Mouse (Mus musculus) intestine, embryonic 16.5 days (tissue): ENCODE data around the gene Strap. TPM values are rescaled to one million over a fixed set of nuclear protein-coding genes. Genes with fewer than 3 reads are reported as not detected.

Source experiments
- ATAC-seq: fragments of 200-750 bp; cut with Nextera tagmentation; 2 replicates; pipeline ENCODE4 v1.8.0; 2017; ENCODE audit warnings: moderate TSS enrichment, moderate library complexity
- H3K27ac ChIP-seq: fragments of 300-500 bp; sonication (generic); 2 replicates; pipeline ENCODE4 v1.5.1; 2014; ENCODE audit warnings: mild to moderate bottlenecking, low read length
- H3K27me3 ChIP-seq: fragments of 300-500 bp; sonication (generic); replicated peaks from 2 replicates; pipeline ENCODE4 v1.6.1; 2014; ENCODE audit warnings: low read length, control low read depth, mixed read lengths; ENCODE audit not compliant: control insufficient read depth, insufficient read depth
- H3K36me3 ChIP-seq: fragments of 300-500 bp; sonication (generic); 2 replicates; pipeline ENCODE4 v1.6.1; 2014; ENCODE audit warnings: low read length, control low read depth; ENCODE audit not compliant: control insufficient read depth, insufficient read depth
- H3K4me1 ChIP-seq: fragments of 300-500 bp; sonication (generic); 2 replicates; pipeline ENCODE4 v1.6.1; 2014; ENCODE audit warnings: low read length, control low read depth, mixed read lengths; ENCODE audit not compliant: control insufficient read depth, insufficient read depth
- H3K4me2 ChIP-seq: fragments of 300-500 bp; sonication (generic); 2 replicates; pipeline ENCODE4 v1.6.1; 2014; ENCODE audit warnings: low read depth, low read length, control low read depth
- H3K4me3 ChIP-seq: fragments of 300-500 bp; sonication (generic); 2 replicates; pipeline ENCODE4 v1.5.1; 2014; ENCODE audit warnings: mild to moderate bottlenecking, low read length
- H3K9ac ChIP-seq: fragments of 300-500 bp; sonication (generic); 2 replicates; pipeline ENCODE4 v1.6.1; 2014; ENCODE audit warnings: low read depth, low read length
- H3K9me3 ChIP-seq: fragments of 300-500 bp; sonication (generic); 2 replicates; pipeline ENCODE4 v1.6.1; 2016; ENCODE audit warnings: low read length, control low read depth; ENCODE audit not compliant: control insufficient read depth
- WGBS: fragments of 180-500 bp; shearing (Covaris S2); extraction: QIAGEN DNeasy Blood & Tissue Kit; methylation state at CpG from one replicate; pipeline ENCODE4 v1.1.7; 2014; 5-methylcytosine and 5-hydroxymethylcytosine counted together
- polyA plus RNA-seq: library from polyadenylated mRNA; unstranded; fragments of >200 nt; fragmentation: Nextera tagmentation; extraction: Ambion mirVana; gene quantifications from 2 replicates; pipeline ENCODE4 v1.2.1, GENCODE M21; 2015

The Strap gene
- 122 and 132 TPM in 2 replicates for polyA plus RNA-seq

DNA sequence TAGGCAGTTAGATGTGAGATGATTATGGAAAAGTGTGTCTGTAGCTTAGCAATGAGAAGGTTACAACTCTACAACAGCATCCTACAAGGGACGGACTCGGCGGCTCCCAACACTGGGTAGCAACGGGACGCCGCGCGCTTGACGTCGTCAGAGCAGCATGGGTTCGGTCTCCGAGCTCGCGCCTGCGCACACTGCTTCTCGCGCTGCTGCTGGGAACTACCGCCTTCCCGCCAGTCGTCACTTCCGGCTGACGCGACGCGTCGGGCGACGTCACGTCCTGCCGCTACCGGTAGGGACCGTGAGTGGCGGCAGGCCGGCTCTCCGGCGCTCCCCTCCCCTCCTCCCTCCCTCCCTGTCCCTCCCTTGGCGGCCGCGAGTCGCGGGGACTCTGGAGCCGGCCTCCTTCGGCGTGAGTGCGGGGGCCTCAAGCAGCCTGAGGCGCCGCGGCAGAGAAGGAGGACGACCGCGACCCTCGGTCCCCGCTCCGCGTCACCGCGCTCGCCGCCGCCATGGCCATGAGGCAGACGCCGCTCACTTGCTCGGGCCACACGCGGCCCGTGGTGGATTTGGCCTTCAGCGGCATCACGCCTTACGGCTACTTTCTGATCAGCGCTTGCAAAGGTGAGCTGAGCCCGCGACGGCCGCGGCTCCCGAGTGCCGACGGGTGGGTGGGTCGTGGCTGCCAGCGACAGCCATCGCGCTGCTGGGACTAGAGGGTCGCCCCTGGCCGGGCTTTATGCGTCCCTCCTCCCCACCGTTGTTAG lies at the start of gene Strap:
Strap (plus strand) TSS at position 233 of the 764 bp plus-strand sequence.
- Histone ChIP-seq H3K36me3 (no peaks in the 10 kb centered on the region; the same call in 1 of the 2 replicates), H3K4me2 (peak within 1 kb of the TSS; percentile 86), H3K27me3 (0 out of 2 replicates have a peak, but pooled peaks cover 3% of the 10 kb centered on the region), H3K9ac (peak within 1 kb of the TSS; percentile 92), H3K9me3 (no peaks in the 10 kb centered on the region), H3K27ac (peak within 1 kb of the TSS; percentile 79), H3K4me3 (peak within 1 kb of the TSS; percentile 89), H3K4me1 (peaks cover 12% of the 10 kb centered on the region)
- ATAC-seq = peak; percentile 98
- under 1% methylated on average over 79 of the region's 86 CpGs for WGBS

- WGBS = 94% methylated on average over 5 of the region's 5 CpGs
- ATAC-seq = no peak
- H3K4me1 ChIP-seq = no peaks in the 10 kb centered on the region; the same call in 1 of the 2 replicates
- no peaks in the 10 kb centered on the region for H3K9me3 ChIP-seq
- no peaks in the 10 kb centered on the region for H3K27me3 ChIP-seq
- no peak overlapping the region for H3K4me2 ChIP-seq
- H3K36me3 ChIP-seq = no peaks in the 10 kb centered on the region
- H3K4me3 ChIP-seq = no peak overlapping the region
- no peak overlapping the region for H3K9ac ChIP-seq
- H3K27ac ChIP-seq = no peak overlapping the region
These were observed 47.2 kb upstream of the Strap start for GRCm38 (mm10) chr6:137687667-137688066.

DNA sequence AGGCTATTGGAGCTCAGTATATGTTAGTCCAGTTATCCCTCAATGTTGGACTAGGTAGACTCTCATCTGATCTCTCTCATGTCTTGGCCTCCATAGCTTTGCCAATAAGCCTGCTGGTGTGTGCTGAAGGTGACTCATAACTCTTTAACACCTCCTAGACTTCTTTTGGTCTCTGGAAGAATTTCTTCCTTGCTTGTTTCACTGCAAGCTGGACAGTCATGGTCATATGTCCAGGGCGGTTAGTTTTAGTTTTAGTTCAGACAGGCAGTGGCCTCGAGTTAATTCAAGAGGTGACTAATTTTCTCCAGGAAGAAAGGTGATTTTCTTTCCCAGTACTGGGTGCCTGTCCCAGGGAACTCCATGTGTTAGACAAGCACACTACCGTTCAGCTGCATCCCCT lies 46.8 kb upstream of the Strap start:
- WGBS = 84% methylated on average over 3 of the region's 3 CpGs
- Histone ChIP-seq H3K27ac (no peak overlapping the region), H3K9me3 (no peaks in the 10 kb centered on the region), H3K4me2 (no peak overlapping the region), H3K27me3 (no peaks in the 10 kb centered on the region), H3K36me3 (no peaks in the 10 kb centered on the region), H3K4me3 (no peak overlapping the region), H3K9ac (no peak overlapping the region), H3K4me1 (no peaks in the 10 kb centered on the region)
- no peak for ATAC-seq

DNA sequence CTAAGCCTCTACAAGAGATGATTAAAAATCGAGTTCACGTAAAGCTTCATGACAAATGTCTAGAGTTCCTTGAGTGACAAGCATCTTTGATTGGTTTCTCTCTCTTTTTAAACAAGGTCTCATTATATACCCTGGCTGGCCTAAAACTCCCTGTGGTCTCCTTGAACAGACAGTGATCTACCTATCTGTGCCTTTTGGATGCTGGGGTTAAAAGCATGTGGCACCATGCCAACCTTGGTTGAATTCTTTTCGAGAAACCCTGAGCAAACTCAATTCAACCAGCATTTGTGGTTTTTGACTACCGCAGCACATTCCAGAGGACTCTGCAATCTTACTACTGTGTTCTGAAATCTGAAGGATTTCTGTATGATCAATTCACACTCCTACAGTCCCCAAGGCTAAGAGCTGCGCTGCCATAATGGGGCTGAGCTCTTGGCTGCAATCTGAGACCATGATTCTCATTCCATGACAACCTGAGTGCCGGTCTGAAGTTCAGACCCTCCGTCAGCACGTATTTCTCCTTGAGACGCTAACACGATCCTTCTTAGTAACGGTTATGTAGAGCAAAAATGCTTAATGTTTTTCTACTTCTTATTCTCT lies 46.3 kb upstream of the Strap start:
- WGBS = 75% methylated on average over 11 of the region's 11 CpGs
- Histone ChIP-seq H3K36me3 (no peaks in the 10 kb centered on the region), H3K4me2 (no peak overlapping the region), H3K4me3 (no peak overlapping the region), H3K4me1 (no peaks in the 10 kb centered on the region), H3K9ac (no peak overlapping the region), H3K9me3 (no peaks in the 10 kb centered on the region), H3K27ac (no peak overlapping the region), H3K27me3 (no peaks in the 10 kb centered on the region)
- ATAC-seq = no peak

DNA sequence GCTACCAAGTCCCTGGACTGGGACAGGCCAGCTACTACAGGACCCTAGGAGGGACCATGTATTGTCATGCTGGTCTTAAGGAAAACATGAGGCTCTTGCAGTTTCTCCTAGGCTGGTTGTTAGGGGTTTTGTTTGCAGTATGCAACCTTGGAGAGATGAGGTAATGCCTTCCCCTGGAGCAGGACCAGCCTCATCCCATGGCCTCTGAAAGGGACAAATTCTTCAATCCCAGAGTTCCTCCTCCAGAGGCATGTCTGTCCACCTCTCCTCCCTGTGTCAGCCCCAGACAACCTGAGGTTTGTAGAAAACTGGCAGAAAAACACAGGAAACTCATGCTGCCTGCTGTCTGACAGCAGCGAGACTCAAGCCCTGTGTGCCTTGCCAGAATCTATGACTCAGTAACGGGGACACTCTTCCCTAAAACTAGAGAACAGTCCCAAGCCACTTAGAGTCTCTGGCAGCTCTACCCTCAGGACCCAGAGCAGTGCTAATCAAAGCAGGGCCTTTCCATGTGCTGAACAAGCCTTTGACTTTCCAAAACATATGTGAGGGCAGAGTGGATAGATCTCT lies 44.2 kb upstream of the Strap start:
- Histone ChIP-seq H3K4me2 (no peak overlapping the region), H3K27me3 (no peaks in the 10 kb centered on the region), H3K36me3 (no peaks in the 10 kb centered on the region), H3K27ac (no peak overlapping the region), H3K9me3 (no peaks in the 10 kb centered on the region), H3K4me3 (no peak overlapping the region), H3K4me1 (no peaks in the 10 kb centered on the region), H3K9ac (no peak overlapping the region)
- 70% methylated on average over 2 of the region's 2 CpGs for WGBS
- ATAC-seq = no peak

GRCm38 (mm10) chr6:137694310-137694709 lies 40.6 kb upstream of the Strap start:
- no peaks in the 10 kb centered on the region for H3K36me3 ChIP-seq

GRCm38 (mm10) chr6:137695046-137695445 lies 39.8 kb upstream of the Strap start:
- no peaks in the 10 kb centered on the region for H3K36me3 ChIP-seq
- WGBS = 92% methylated on average over 8 of the region's 8 CpGs
- H3K27me3 ChIP-seq = no peaks in the 10 kb centered on the region
- H3K27ac ChIP-seq = no peak overlapping the region
- no peak overlapping the region for H3K4me3 ChIP-seq
- H3K9ac ChIP-seq = no peak overlapping the region
- no peaks in the 10 kb centered on the region for H3K4me1 ChIP-seq
- no peak for ATAC-seq
- H3K9me3 ChIP-seq = no peaks in the 10 kb centered on the region
- no peak overlapping the region for H3K4me2 ChIP-seq

More at GRCm38 (mm10) chr6:137694310-137694709, 40.6 kb upstream of the Strap start:
- peak; percentile 60 for ATAC-seq
- Histone ChIP-seq H3K27ac (no peak overlapping the region), H3K4me2 (no peak overlapping the region), H3K4me3 (no peak overlapping the region), H3K27me3 (no peaks in the 10 kb centered on the region), H3K4me1 (no peaks in the 10 kb centered on the region), H3K9me3 (no peaks in the 10 kb centered on the region), H3K9ac (no peak overlapping the region)
- WGBS = 64% methylated on average over 2 of the region's 2 CpGs

- Histone ChIP-seq H3K4me1 (no peaks in the 10 kb centered on the region), H3K4me2 (no peak overlapping the region), H3K27ac (no peak overlapping the region), H3K36me3 (no peaks in the 10 kb centered on the region), H3K9ac (no peak overlapping the region), H3K9me3 (no peaks in the 10 kb centered on the region), H3K4me3 (no peak overlapping the region), H3K27me3 (no peaks in the 10 kb centered on the region)
- WGBS = 71% methylated on average over 8 of the region's 8 CpGs
- no peak for ATAC-seq
These were observed 38.3 kb upstream of the Strap start for GRCm38 (mm10) chr6:137696445-137697204.

- H3K27me3 ChIP-seq = no peaks in the 10 kb centered on the region
- no peak overlapping the region for H3K4me3 ChIP-seq
- no peak overlapping the region for H3K4me2 ChIP-seq
- H3K36me3 ChIP-seq = no peaks in the 10 kb centered on the region
- no peak overlapping the region for H3K27ac ChIP-seq
- no peaks in the 10 kb centered on the region for H3K4me1 ChIP-seq
- no peaks in the 10 kb centered on the region for H3K9me3 ChIP-seq
- no peak overlapping the region for H3K9ac ChIP-seq
- 87% methylated on average over 7 of the region's 7 CpGs for WGBS
- ATAC-seq = no peak
These were observed 35.4 kb upstream of the Strap start for GRCm38 (mm10) chr6:137699434-137699833.
